Mouse (Mus musculus): Measurements from ENCODE around the gene Cpne6. TPM values are rescaled to one million over a fixed set of nuclear protein-coding genes. Genes with fewer than 3 reads are reported as not detected.

The Cpne6 gene
- total and polyA plus RNA-seq, 3 experiments: not detected

DNA sequence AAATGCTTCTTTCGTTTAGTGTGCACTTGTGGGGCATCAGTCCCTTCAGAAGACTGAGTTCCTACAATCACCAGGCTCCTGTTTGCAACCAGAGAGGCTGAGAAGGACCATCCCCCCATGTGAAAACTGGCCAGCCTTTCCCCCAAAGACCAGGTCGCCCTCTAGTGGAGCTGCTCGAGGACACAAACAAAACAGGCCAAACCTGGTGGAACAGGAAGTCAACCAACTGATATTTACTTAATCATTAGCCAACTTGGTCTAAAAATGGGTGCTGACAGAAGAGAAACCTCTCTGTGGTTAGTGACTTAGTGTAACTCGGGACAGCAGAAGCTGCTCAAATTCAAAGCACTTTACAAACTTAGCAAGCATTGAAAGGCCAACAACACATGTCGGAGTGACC, 46.8 kb downstream of the Cpne6 start:
- peak overlapping the region; percentile 52 for H3K9ac ChIP-seq (ENCODE audit: control insufficient read depth, low read depth, low read length, poor library complexity, severe bottlenecking)
- peaks cover 0 to 36% of the 10 kb centered on the region in 2 experiments; a peak in 2 of 4 replicates for H3K36me3 ChIP-seq (ENCODE audit: control insufficient read depth in 1 of 2, insufficient read depth in 2 of 2, low read length in 2 of 2)
- no peaks in the 10 kb centered on the region for H3K9me3 ChIP-seq (replicated peaks; ENCODE audit: insufficient read depth, low read length)
- H3K27ac ChIP-seq (ENCODE audit: control insufficient read depth, low read depth, low read length): peak overlapping the region; percentile 83
- peak overlapping the region; percentile 18 to 29; a peak in 3 of 4 replicates for H3K4me3 ChIP-seq (ENCODE audit: control insufficient read depth in 1 of 2, insufficient read depth in 1 of 2, low read depth in 2 of 2, low read length in 2 of 2)
- peak; percentile 93 for DNase-seq (ENCODE audit: low read depth, low spot score)
- peaks cover 7 to 33% of the 10 kb centered on the region in 2 experiments; a peak in 3 of 4 replicates for H3K4me1 ChIP-seq (ENCODE audit: control insufficient read depth in 1 of 2, insufficient read depth in 2 of 2, low read length in 2 of 2)
- H3K27me3 ChIP-seq (ENCODE audit: control insufficient read depth in 1 of 2, insufficient read depth in 2 of 2, low read length in 2 of 2): no peaks in the 10 kb centered on the region
- no peaks in the 10 kb centered on the region; the same call in none of the 2 replicates for H3K79me2 ChIP-seq (ENCODE audit: control insufficient read depth, insufficient read depth, low read length, poor library complexity)
- no peak for TF ChIP-seq MAFK (IDR thresholded peaks at IDR 0.05; ENCODE audit: borderline replicate concordance, low read depth, low read length)
- TF ChIP-seq ZC3H11A (IDR thresholded peaks at IDR 0.05; ENCODE audit: low read depth, low read length): no peak
- no peak for TF ChIP-seq NRF1 (IDR thresholded peaks at IDR 0.05; ENCODE audit: insufficient read depth, low read depth, low read length, poor library complexity, severe bottlenecking)
- TF ChIP-seq E2F4 (IDR thresholded peaks at IDR 0.05; ENCODE audit: borderline replicate concordance, low read depth, low read length): no peak
- no peak for TF ChIP-seq BHLHE40 (IDR thresholded peaks at IDR 0.05; ENCODE audit: borderline replicate concordance, low read depth, low read length)
- TF ChIP-seq USF2 (IDR thresholded peaks at IDR 0.05; ENCODE audit: borderline replicate concordance in 1 of 2, insufficient read depth in 1 of 2, low read depth in 1 of 2, low read length in 2 of 2): no peak
- no peak for TF ChIP-seq UBTF (IDR thresholded peaks at IDR 0.05; ENCODE audit: borderline replicate concordance, insufficient read depth, low read depth, low read length)
- no peak for TF ChIP-seq GABPA (IDR thresholded peaks at IDR 0.05; ENCODE audit: low read depth, low read length)
- no peak for TF ChIP-seq JUND (IDR thresholded peaks at IDR 0.05; ENCODE audit: low read depth, low read length)
- TF ChIP-seq MEF2A (IDR thresholded peaks at IDR 0.05; ENCODE audit: extremely low read depth, insufficient replicate concordance, low read depth, low read length, poor library complexity, severe bottlenecking): peak; percentile 86; the same call in 1 of the 2 replicates
- TF ChIP-seq POLR2AphosphoS5 (IDR thresholded peaks at IDR 0.05; ENCODE audit: borderline replicate concordance, low read depth, low read length): no peak
- TF ChIP-seq CHD1 (IDR thresholded peaks at IDR 0.05; ENCODE audit: low read depth, low read length): no peak
- no peak for TF ChIP-seq MAX (IDR thresholded peaks at IDR 0.05; ENCODE audit: low read length)
- peak in 1 of 2 experiments; percentile 38; a peak in 1 of 4 replicates for TF ChIP-seq POLR2A (IDR thresholded peaks at IDR 0.05; ENCODE audit: control insufficient read depth in 1 of 2, insufficient read depth in 1 of 2, low read depth in 1 of 2, low read length in 2 of 2, poor library complexity in 1 of 2)
- TF ChIP-seq TCF12 (IDR thresholded peaks at IDR 0.05; ENCODE audit: low read depth, low read length): 0 out of 2 replicates have a peak, but pooled peaks have one; percentile 26
- TF ChIP-seq KAT2A (conservative IDR thresholded peaks at IDR 0.05; ENCODE audit: low read depth, low read length): no peak
- TF ChIP-seq ZMIZ1 (IDR thresholded peaks at IDR 0.05; ENCODE audit: low read depth, low read length): no peak
- TF ChIP-seq ZKSCAN1 (IDR thresholded peaks at IDR 0.05; ENCODE audit: low read depth, low read length): no peak
- TF ChIP-seq ZNF384 (IDR thresholded peaks at IDR 0.05; ENCODE audit: low read depth, low read length): no peak
- TF ChIP-seq TBP (IDR thresholded peaks at IDR 0.05; ENCODE audit: low read depth, low read length): peak; percentile 62; the same call in 1 of the 2 replicates
- peak; percentile 65; the same call in 1 of the 2 replicates for TF ChIP-seq GATA1 (IDR thresholded peaks at IDR 0.05; ENCODE audit: low read depth, low read length)
- no peak; the same call in 1 of the 2 replicates for TF ChIP-seq MXI1 (IDR thresholded peaks at IDR 0.05; ENCODE audit: low read depth, low read length)
- TF ChIP-seq CTCF (IDR thresholded peaks at IDR 0.05 in 2 of 3, conservative IDR thresholded peaks at IDR 0.05 in 1 of 3; ENCODE audit: control insufficient read depth in 1 of 3, insufficient read depth in 1 of 3, low read depth in 2 of 3, low read length in 3 of 3, poor library complexity in 1 of 3, severe bottlenecking in 1 of 3): peak; percentile 81 to 94 (median 84)
- TF ChIP-seq ELF1 (IDR thresholded peaks at IDR 0.05; ENCODE audit: low read depth, low read length): peak; percentile 72; the same call in 1 of the 2 replicates
- no peak for TF ChIP-seq MAZ (IDR thresholded peaks at IDR 0.05; ENCODE audit: low read depth, low read length)
- no peak for TF ChIP-seq MYC (IDR thresholded peaks at IDR 0.05; ENCODE audit: low read depth, low read length)
- TF ChIP-seq SMC3 (IDR thresholded peaks at IDR 0.05; ENCODE audit: low read depth, low read length): peak; percentile 60
- TF ChIP-seq NELFE (IDR thresholded peaks at IDR 0.05; ENCODE audit: low read depth, low read length): no peak
- no peak for TF ChIP-seq CHD2 (IDR thresholded peaks at IDR 0.05; ENCODE audit: low read length)
- peak; percentile 14 to 72; a peak in 1 of 4 replicates for TF ChIP-seq EP300 (IDR thresholded peaks at IDR 0.05; ENCODE audit: low read depth in 1 of 2, low read length in 2 of 2)
- TF ChIP-seq MYB (IDR thresholded peaks at IDR 0.05; ENCODE audit: low read depth, low read length): no peak
- TF ChIP-seq RCOR1 (IDR thresholded peaks at IDR 0.05; ENCODE audit: low read depth, low read length): no peak
- TF ChIP-seq TAL1 (IDR thresholded peaks at IDR 0.05; ENCODE audit: low read length): no peak
- TF ChIP-seq SIN3A (IDR thresholded peaks at IDR 0.05; ENCODE audit: low read length): peak; percentile 80
- peak; percentile 41; the same call in 1 of the 2 replicates for TF ChIP-seq HCFC1 (IDR thresholded peaks at IDR 0.05; ENCODE audit: low read depth, low read length)
- TF ChIP-seq USF1 (IDR thresholded peaks at IDR 0.05; ENCODE audit: low read depth, low read length): no peak
- TF ChIP-seq ETS1 (IDR thresholded peaks at IDR 0.05; ENCODE audit: low read depth, low read length): peak; percentile 81
